Mouse (Mus musculus) bone marrow, adult 2 months (tissue): Measurements from ENCODE around the gene Rgs10.

Experiments used
- CTCF ChIP-seq: fragments of 200-500 bp; IDR thresholded peaks from 2 replicates; pipeline ENCODE4 v1.5.1; 2011; ENCODE audit warnings: low read length, control low read depth; ENCODE audit not compliant: control insufficient read depth, insufficient read depth
- POLR2A ChIP-seq: fragments of 200-500 bp; IDR thresholded peaks from 2 replicates; pipeline ENCODE4 v1.6.1; 2011; ENCODE audit warnings: low read depth, mild to moderate bottlenecking, control low read depth, low read length, borderline replicate concordance; ENCODE audit not compliant: control insufficient read depth

GRCm38 (mm10) chr7:128382527-128382860 lies 36.1 kb downstream of the Rgs10 start:
- TF ChIP-seq CTCF (no peak), POLR2A (no peak)
